Mouse (Mus musculus) gastrocnemius, postnatal 14 days (tissue): ENCODE measurements at regions not wholly inside any gene's neighbourhood (a gene's known extent, or its start where the extent isn't known, plus 50 kb on each side); places are given as distances from the start of the nearest gene placed in this dataset.

ENCODE experiments used
- DNase-seq: peaks from one replicate; pipeline ENCODE4 v3.0.0; 2021; ENCODE audit warnings: mixed read lengths
- intact Hi-C: fragments of 180-260 bp; cut with DNase I; formaldehyde crosslinking; loops from one replicate; pipeline ENCODE4 v1.15.1; 2025; ENCODE audit warnings: low total_unique reads

- DNase-seq: no peak
- intact Hi-C loops: no loop called here
Measured at GRCm38 (mm10) chr5:103326412-103326811, 98.6 kb upstream of the Ptpn13 start.

DNA sequence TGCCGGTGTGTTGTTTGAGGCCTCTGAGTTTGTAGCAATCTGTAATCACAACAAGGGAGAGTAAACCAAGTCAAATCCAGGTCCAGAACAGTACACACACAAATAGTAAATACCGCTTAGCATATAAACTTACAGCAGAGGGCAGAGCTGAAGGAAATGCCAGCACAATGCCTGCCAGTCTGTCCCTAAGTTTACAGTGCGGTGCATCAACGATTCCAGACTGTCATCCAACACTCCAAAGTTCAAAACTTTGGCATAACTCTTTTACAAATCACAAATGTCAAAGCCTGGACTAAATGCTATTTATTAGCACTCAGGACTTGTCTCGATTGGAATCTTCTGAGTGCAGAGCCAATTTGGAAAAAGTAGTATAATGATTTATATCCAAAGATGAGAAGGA, 104.7 kb upstream of the Ptpn13 start:
- no peak for DNase-seq
- intact Hi-C loops: no loop called here

- no peak for DNase-seq
- intact Hi-C loops: no loop called here
Measured at GRCm38 (mm10) chr5:103309806-103310525, 98.8 kb upstream of the Mapk10 start.

DNA sequence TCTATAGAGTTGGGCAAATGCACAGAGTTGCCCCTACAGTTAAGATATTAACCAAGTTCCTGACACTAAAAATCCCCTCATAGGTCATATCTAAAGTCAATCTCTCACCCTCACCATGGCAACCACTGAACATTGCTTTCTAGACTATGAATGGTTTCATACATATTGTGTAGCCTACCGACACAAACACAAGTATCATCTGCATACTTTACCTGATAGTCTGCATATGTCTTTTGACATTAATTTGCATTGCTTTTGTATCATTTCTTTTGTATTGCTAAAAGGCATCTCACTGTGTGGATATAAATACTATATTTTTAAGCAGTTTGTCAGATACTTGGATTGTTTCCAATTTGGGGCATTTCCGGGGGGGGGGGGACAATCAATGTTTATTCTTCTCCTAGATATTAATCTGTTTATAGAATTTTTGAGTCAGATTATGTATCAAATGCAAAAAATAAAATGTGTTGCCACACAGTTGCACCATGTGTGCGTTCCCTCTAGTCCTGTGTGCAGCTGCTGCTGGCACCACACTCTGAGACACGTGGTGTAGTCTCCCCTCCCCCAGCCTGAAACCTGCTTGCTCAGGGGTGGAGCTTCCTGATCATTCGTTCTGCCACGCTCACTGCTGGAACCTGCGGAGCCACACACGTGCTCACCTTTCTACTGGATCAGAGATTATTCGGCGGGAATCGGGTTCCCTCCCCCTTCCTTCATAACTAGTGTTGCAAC, 94.7 kb upstream of the Mapk10 start:
- intact Hi-C loops: no loop called here

DNA sequence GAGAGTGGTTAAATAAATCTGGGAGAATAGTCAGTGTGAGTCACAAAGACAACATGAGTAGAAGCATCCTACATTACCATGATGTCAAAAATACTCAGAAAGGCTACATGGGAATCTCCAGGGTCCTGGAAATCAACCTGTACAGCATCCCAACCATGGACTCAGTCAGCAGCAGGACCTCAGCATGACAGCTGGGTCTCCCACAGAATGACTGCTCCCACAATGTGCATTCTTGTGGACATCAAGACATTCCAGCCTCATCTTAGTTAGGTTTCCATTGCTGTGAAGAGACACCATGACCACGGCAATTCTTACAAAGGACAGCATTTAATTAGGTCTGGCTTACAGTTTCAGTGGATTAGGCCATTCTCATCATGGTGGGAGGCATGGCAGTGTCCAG, 93.8 kb upstream of the Mapk10 start:
- intact Hi-C loops: no loop called here
- no peak for DNase-seq

More for the DNA sequence above, 94.7 kb upstream of the Mapk10 start:
- DNase-seq: no peak

- DNase-seq: no peak
- intact Hi-C loops: no loop called here
Measured at GRCm38 (mm10) chr5:103302744-103303143, 91.6 kb upstream of the Mapk10 start.

DNA sequence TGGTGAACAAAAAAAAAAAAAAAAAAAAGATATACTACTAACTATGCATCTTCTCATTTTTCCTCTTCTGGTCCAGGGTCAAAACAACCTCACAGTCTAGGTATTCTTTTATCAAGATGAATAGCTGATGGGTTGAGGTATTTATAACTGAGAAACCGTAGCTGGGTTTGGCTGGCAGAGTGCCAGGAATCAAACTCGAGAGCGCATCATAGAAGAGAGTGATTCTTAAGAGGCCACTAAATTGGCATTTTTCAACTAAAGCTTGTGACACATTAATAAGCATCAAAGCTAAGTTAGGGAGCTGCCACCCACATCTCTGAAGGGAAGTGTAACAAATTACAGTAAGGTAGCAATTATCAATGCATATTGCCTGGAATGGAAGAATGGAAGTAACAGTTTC, 90.2 kb upstream of the Mapk10 start:
- intact Hi-C loops: no loop called here
- DNase-seq: no peak

DNA sequence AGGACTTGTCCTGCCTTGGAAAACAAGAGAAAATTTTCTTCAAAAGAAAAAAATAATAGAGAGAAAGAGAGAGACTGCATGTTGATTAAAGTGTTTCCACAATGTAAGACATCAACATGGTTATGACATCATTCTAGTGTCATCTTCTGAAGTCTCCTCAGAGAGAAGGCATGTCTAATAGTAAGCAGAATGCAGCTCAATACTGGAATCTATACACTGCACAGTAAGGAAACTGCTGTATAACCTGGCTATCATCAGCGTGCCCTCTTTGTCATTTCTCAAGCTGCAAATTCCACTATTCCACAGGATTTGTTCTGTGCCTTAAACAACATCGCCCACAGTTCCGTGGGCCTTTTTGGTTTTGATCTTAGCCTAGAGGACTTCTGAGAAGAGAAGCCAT, 82.8 kb upstream of the Mapk10 start:
- intact Hi-C loops: no loop called here
- DNase-seq: no peak

DNA sequence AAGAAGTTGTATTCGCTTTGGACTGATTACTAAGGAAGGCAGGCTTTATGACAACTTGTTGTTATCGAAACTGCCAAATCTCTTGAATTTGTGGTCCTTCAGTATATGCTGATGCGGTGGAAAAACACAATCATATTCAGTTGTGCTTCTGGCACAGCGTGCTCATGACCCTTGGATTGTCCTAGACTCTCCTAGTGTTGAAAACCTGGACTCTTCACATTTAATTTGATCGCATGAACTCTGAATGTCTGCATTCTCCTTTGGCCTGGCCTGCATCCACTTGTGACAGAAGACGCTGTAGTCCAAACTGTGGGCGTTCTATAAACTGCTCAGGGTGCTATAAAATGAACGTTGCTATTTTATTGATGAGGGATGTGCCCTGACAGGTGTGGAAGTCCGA, 80.6 kb upstream of the Mapk10 start:
- DNase-seq: no peak
- intact Hi-C loops: no loop called here

DNA sequence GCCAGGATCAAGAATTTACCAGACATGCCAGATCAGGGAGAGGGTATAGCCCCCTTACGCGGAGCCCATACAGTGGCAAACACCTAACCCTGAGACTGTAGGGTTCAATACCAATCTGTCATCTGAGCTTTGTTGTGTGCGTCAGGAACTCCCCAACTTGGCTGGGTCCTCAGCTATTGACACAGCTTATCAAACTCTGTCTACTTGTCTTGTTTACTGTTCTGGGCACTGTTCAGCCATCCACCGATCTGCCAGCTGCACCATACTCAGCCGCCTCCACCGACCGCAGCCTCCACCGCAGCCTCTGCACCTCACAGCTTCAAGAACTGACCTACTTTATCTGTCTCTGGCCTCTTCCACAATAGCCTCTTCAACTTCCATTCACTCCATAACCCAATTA, 80.1 kb upstream of the Mapk10 start:
- DNase-seq: no peak
- intact Hi-C loops: no loop called here

GRCm38 (mm10) chr5:103269206-103269605, 58.1 kb upstream of the Mapk10 start:
- no peak for DNase-seq
- intact Hi-C loops: no loop called here

DNA sequence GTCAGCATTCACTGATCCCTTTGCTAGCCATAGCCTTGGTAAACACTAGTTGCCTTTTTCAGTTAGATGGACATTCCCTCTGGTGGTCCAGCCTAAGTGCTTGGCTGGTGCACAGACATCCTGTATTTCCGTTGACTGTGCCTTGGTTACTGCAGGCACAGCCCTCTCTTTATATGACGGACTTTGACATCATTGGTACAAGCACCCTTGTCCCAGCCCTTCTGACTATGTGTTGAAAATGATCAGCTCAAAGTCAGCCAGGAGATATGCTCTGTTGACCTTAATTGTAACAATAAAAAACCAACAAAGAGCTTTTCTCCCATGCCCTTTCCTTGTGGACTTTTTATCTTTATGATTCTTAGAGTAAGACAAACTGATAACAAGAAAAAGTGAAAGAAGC, 53.8 kb upstream of the Mapk10 start:
- DNase-seq: no peak
- intact Hi-C loops: no loop called here

DNA sequence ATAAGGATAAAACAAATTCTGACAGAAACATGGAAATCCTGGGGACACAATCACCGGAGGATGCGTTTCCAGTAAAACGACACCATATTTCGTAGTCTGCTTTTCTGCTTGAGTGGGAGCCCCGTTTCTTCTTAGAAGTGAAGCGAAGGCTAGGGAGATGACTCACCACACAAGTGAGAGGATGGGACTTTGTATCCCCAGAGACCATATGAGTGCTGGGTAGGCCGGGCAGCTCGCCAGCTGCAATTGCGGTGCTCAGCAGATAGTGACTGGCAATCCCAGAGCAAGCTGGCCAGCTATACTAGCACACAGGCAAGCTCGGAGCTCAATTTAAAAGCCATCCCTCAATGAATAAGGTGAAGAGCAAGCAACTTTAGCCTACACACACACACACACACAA, 50.3 kb upstream of the Mapk10 start:
- DNase-seq: no peak
- intact Hi-C loops: no loop called here
